Mouse (Mus musculus) hindbrain, embryonic 16.5 days (tissue): ENCODE data around the gene Fggy. TPM values are rescaled to one million over a fixed set of nuclear protein-coding genes. Genes with fewer than 3 reads are reported as not detected.

Experiments
- ATAC-seq: fragments of 200-750 bp; cut with Nextera tagmentation; 2 replicates; pipeline ENCODE4 v1.8.0; 2017; ENCODE audit warnings: moderate TSS enrichment, moderate library complexity
- H3K27ac ChIP-seq: fragments of 300-500 bp; sonication (generic); 2 replicates; pipeline ENCODE4 v1.5.1; 2014; ENCODE audit warnings: low read depth, mild to moderate bottlenecking, control low read depth, low read length, moderate library complexity
- H3K27me3 ChIP-seq: fragments of 300-500 bp; sonication (generic); replicated peaks from 2 replicates; pipeline ENCODE4 v1.6.1; 2014; ENCODE audit warnings: low read length; ENCODE audit not compliant: control insufficient read depth, insufficient read depth
- H3K36me3 ChIP-seq: fragments of 300-500 bp; sonication (generic); 2 replicates; pipeline ENCODE4 v1.6.1; 2014; ENCODE audit warnings: mild to moderate bottlenecking, low read length, moderate library complexity, mixed read lengths; ENCODE audit not compliant: control insufficient read depth, insufficient read depth
- H3K4me1 ChIP-seq: fragments of 300-500 bp; sonication (generic); 2 replicates; pipeline ENCODE4 v1.6.1; 2014; ENCODE audit warnings: low read depth, low read length; ENCODE audit not compliant: control insufficient read depth, insufficient read depth
- H3K4me2 ChIP-seq: fragments of 300-500 bp; sonication (generic); 2 replicates; pipeline ENCODE4 v1.6.1; 2014; ENCODE audit warnings: mild to moderate bottlenecking, low read length, control low read depth, moderate library complexity
- H3K4me3 ChIP-seq: fragments of 300-500 bp; sonication (generic); 2 replicates; pipeline ENCODE4 v1.5.1; 2014; ENCODE audit warnings: mild to moderate bottlenecking, low read length, control low read depth, moderate library complexity
- H3K9ac ChIP-seq: fragments of 300-500 bp; sonication (generic); 2 replicates; pipeline ENCODE4 v1.6.1; 2014; ENCODE audit warnings: low read depth, mild to moderate bottlenecking, control low read depth, low read length, moderate library complexity
- H3K9me3 ChIP-seq: fragments of 300-500 bp; sonication (generic); 2 replicates; pipeline ENCODE4 v1.6.1; 2014; ENCODE audit warnings: mild to moderate bottlenecking, low read length, moderate library complexity; ENCODE audit not compliant: control insufficient read depth
- WGBS: fragments of 180-500 bp; shearing (Covaris S2); extraction: QIAGEN DNeasy Blood & Tissue Kit; methylation state at CpG from one replicate; pipeline ENCODE4 v1.1.7; 2014; 5-methylcytosine and 5-hydroxymethylcytosine counted together
- polyA plus RNA-seq: library from polyadenylated mRNA; unstranded; fragments of >200 nt; fragmentation: Nextera tagmentation; extraction: Ambion mirVana; gene quantifications from 2 replicates; pipeline ENCODE4 v1.2.1, GENCODE M21; 2015

The Fggy gene
- polyA plus RNA-seq, 1 experiment from 2014 or later, result 8.8 TPM

DNA sequence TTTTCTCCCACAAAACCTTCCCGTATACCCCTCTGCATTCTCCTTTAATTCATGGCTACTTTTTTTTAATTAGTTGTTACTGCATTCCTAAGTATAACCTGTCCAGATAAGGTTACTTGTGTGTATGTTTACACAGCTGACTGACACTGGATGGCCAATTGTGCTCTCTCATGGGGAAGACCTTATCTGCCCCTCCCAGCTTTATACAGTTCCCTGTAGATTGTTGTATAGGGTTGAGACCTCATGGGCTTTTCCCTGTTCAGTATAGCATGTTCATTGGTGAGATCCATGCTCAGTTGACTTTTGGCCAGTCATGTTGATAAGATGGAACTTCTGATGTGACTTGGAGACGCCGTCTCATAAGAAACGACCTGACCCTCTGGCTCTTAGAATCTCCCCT, 363.1 kb downstream of the Fggy start:
- H3K4me1 ChIP-seq, result no peaks in the 10 kb centered on the region
- WGBS, result 86% methylated on average over 4 of the region's 4 CpGs
- ATAC-seq, result no peak
- no peak overlapping the region for H3K27ac ChIP-seq
- H3K36me3 ChIP-seq, result no peaks in the 10 kb centered on the region
- H3K27me3 ChIP-seq, result no peaks in the 10 kb centered on the region
- H3K4me2 ChIP-seq, result no peak overlapping the region
- H3K4me3 ChIP-seq, result no peak overlapping the region
- no peak overlapping the region for H3K9ac ChIP-seq
- H3K9me3 ChIP-seq, result no peaks in the 10 kb centered on the region

DNA sequence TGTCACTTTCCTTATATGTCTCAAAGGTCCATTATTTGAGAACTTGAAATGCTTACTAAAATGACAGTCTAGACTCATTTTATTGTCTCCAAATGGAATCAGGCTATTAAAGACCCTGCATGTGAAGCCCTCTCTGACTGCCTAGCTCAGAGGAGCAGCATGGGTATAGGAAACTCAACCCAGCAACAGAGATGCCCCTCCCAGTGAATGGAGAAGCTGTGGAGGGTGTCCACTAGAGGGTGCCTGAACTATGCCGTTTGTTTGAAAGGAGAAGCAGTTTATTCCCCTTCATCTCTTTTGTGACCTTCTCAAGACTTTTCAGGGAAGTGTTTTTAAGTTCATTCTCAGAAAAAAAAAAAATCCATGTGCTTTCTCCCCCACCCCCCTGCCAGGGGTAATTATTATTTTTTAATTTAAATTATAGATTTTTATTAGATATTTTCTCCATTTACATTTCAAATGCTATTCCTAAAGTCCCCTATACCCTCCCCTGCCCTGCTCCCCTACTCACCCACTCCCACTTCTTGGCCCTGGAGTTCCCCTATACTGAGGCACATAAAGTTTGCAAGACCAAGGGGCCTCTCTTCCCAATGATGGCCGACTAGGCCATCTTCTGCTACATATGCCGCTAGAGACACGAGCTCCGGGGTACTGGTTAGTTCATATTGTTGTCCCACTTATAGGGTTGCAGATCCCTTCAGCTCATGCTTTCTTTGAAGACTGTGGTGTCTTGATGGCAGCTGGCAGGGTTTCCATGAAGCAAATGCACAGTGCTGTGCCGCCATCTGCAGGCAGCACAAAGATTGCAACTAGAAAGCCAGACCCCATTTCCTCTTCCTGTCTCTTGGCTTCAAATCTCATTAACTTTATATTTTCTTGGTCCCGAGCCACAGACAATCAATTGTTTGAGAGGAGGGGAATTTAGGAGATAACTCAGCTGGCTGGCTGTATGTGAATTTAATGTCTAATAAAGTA, 367.2 kb downstream of the Fggy start:
- no peaks in the 10 kb centered on the region for H3K27me3 ChIP-seq
- H3K27ac ChIP-seq, result no peak overlapping the region
- no peak overlapping the region for H3K4me3 ChIP-seq
- 11% methylated on average over 7 of the region's 7 CpGs for WGBS
- H3K4me2 ChIP-seq, result no peak overlapping the region; the same call in 1 of the 2 replicates
- H3K36me3 ChIP-seq, result no peaks in the 10 kb centered on the region
- no peak overlapping the region for H3K9ac ChIP-seq
- no peaks in the 10 kb centered on the region for H3K4me1 ChIP-seq
- H3K9me3 ChIP-seq, result no peaks in the 10 kb centered on the region
- ATAC-seq, result peak; percentile 89

DNA sequence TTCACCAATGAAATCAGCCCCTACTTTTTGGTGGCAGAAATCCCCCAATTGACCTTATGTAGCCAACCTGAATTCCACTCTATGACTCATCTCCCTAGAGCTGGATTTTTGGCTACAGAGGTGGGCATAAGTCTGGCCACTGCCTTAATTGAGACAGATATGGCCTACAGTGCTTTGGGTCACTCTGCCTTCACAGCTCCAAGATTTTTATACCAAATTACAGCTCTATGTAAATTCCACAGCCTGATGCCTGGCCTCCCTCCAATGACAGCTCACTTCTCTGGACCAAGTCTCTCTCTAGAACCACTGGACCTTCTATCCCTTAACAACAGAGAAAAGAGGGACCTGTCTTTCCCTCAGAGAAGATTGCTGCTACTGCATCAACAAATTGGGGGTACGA, 371.5 kb downstream of the Fggy start:
- Histone ChIP-seq H3K9ac (no peak overlapping the region), H3K9me3 (no peaks in the 10 kb centered on the region), H3K4me2 (no peak overlapping the region), H3K4me1 (no peaks in the 10 kb centered on the region), H3K27me3 (no peaks in the 10 kb centered on the region), H3K4me3 (no peak overlapping the region), H3K27ac (no peak overlapping the region), H3K36me3 (no peaks in the 10 kb centered on the region)
- 95% methylated on average over 1 of the region's 1 CpGs for WGBS
- ATAC-seq, result no peak

DNA sequence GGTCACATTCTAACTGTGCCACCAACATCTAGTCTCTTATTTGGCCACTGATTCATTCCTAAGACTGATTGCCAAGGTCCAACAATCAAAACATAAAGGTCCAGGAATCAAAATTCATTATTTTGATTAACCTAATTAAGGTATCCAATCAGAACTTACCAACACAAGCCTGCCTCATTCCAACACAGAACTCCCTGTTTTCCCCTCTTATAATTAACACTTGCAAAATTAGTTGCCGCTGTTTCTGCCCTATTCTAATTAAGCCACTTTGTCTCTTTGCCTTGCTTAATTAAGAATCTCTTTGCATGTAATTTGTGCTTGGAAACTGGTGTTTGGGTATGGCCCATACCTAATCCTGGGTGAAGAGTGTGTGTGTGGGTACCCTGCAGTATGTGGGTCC, 372.6 kb downstream of the Fggy start:
- Histone ChIP-seq H3K4me3 (no peak overlapping the region), H3K27me3 (no peaks in the 10 kb centered on the region), H3K9ac (no peak overlapping the region), H3K9me3 (no peaks in the 10 kb centered on the region), H3K27ac (no peak overlapping the region), H3K36me3 (no peaks in the 10 kb centered on the region), H3K4me2 (no peak overlapping the region), H3K4me1 (no peaks in the 10 kb centered on the region)
- no peak for ATAC-seq
- 76% methylated on average over 1 of the region's 1 CpGs for WGBS

DNA sequence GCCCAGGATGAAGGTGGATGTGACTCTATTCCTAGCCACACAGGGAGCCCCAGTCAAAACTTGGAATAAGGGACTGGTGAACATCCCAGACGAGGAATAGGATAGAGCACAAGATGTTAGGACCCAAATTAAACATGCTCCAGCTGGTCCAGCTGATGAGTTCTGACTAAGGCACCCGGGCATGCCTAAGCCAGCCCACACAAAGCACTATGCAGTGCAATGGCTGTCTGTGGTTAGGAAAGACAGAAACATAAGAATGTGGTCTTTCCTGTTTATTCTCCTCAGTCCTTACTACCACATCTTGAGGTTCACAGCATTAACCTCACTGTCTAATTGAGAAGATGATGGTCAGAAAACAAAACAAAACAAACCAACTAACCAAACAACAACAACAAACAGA, 374.0 kb downstream of the Fggy start:
- Histone ChIP-seq H3K9me3 (no peaks in the 10 kb centered on the region), H3K4me2 (no peak overlapping the region), H3K4me1 (no peaks in the 10 kb centered on the region), H3K36me3 (no peaks in the 10 kb centered on the region), H3K4me3 (no peak overlapping the region), H3K27me3 (no peaks in the 10 kb centered on the region), H3K9ac (no peak overlapping the region), H3K27ac (no peak overlapping the region)
- ATAC-seq, result no peak
- 63% methylated on average over 2 of the region's 2 CpGs for WGBS

DNA sequence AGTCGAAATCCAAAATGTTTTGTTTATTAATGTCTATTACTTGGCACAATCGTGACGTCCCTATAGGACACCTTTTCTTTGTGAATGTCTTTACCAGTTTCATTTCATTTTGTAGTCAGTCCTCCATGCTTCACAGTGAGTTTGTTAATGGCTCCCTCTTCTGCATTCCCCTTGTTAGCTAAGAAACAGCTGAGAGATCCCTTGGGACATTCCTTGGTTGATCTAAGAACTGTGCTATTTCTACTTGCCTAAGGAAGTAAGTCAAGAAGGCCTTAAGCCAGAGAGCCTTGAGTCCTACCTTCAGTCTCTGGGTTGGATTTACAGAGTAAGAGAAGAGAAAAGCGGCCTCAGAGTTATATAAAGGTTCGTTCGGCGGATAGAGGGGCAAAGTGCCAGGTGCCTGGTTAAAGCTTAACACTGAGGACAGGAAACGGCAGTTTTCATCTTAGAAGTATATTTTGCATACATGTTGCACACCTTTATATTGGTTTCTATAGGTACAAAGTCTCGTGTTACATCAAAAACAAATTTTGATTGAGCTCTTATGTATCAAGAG, 376.6 kb downstream of the Fggy start:
- 90% methylated on average over 9 of the region's 9 CpGs for WGBS
- no peak overlapping the region for H3K4me3 ChIP-seq
- H3K27me3 ChIP-seq, result no peaks in the 10 kb centered on the region
- H3K4me2 ChIP-seq, result no peak overlapping the region
- no peak overlapping the region for H3K27ac ChIP-seq
- no peaks in the 10 kb centered on the region for H3K9me3 ChIP-seq
- H3K9ac ChIP-seq, result no peak overlapping the region
- ATAC-seq, result no peak
- H3K4me1 ChIP-seq, result no peaks in the 10 kb centered on the region
- H3K36me3 ChIP-seq, result no peaks in the 10 kb centered on the region

DNA sequence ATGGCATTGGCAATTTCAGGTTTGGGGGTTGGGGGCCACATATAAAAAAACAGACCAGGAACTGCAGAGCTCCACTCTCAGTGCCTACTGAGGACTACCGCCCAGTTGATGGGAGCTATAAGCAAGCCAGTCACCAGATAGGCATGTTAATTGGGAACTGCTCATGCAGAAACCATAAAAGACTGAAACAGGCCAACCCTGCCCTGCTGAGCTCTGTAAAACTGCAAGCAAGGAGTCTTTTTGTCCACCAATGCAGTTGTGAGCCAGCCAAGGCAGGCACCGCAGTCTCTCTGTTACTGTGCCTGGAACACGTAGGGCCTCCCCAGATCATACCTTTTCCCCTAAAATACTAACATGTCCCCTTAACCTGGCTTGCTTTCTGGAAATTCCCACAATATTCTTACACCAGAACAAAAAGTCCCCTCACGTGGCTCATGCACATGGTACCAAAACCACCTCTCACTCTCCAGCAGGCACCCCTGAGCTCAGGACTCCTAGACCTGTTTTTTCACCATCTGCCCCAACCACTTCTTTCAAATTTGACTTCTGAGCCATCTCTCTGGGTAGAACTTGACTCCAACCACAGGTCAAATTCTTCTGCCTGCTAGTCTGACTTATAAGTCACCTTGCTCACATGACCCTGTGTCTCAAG, 377.2 kb downstream of the Fggy start:
- ATAC-seq, result no peak
- Histone ChIP-seq H3K27me3 (no peaks in the 10 kb centered on the region), H3K4me1 (no peaks in the 10 kb centered on the region), H3K9ac (no peak overlapping the region), H3K36me3 (no peaks in the 10 kb centered on the region), H3K4me3 (no peak overlapping the region), H3K27ac (no peak overlapping the region), H3K9me3 (no peaks in the 10 kb centered on the region), H3K4me2 (no peak overlapping the region)
- 70% methylated on average over 4 of the region's 4 CpGs for WGBS

DNA sequence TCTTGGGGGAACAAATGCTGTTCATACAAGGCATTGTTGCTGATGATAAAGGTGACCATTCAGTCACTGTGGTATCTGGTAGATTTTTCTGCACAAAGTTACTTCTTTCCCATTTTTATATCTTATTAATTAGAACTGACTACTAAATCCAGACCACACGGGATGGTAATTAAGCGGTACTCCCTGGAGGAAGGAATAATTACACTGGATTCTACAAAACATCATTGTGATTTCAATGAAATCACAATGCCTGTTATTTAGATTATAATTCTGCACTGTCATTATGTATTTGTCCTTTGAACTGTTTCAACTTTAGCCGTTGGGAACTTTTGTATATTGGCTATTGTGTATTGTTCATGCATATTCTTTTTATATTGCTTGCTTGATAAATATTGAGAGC, 381.4 kb downstream of the Fggy start:
- H3K27ac ChIP-seq, result no peak overlapping the region
- no peaks in the 10 kb centered on the region for H3K4me1 ChIP-seq
- no peak overlapping the region for H3K4me2 ChIP-seq
- no peak overlapping the region for H3K4me3 ChIP-seq
- 72% methylated on average over 3 of the region's 3 CpGs for WGBS
- no peaks in the 10 kb centered on the region for H3K9me3 ChIP-seq
- H3K9ac ChIP-seq, result no peak overlapping the region
- no peaks in the 10 kb centered on the region for H3K36me3 ChIP-seq
- no peaks in the 10 kb centered on the region for H3K27me3 ChIP-seq
- no peak for ATAC-seq

DNA sequence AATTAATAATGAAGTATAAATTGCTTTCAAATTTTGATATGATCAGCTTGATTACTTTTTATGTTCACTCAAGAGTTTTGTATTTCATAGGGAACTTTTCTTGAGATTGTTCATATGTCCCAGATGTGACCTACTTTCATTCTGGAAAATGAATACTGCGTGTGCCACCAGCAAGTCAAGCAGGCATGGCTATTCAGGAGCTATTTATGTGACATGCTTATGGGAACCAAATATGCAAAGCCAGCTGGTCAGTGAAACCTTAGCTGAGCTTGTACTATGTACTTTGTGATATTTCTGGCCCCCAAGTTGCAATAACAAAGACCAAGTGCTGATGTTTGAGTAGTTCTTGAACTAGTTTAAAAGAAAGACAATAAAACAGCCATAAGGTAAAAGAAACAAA, 390.6 kb downstream of the Fggy start:
- no peak overlapping the region for H3K9ac ChIP-seq
- no peak overlapping the region for H3K4me3 ChIP-seq
- H3K9me3 ChIP-seq, result no peaks in the 10 kb centered on the region
- H3K36me3 ChIP-seq, result no peaks in the 10 kb centered on the region
- no peaks in the 10 kb centered on the region for H3K4me1 ChIP-seq
- H3K27me3 ChIP-seq, result no peaks in the 10 kb centered on the region
- 79% methylated on average over 1 of the region's 1 CpGs for WGBS
- H3K27ac ChIP-seq, result no peak overlapping the region
- no peak for ATAC-seq
- no peak overlapping the region for H3K4me2 ChIP-seq
